Comparison of ENCODE assay signal across 11 mouse cellular contexts in genomic region chr16:20731688-20732087, GRCm38 (mm10). TPM values are rescaled to one million over a fixed set of nuclear protein-coding genes. Genes with fewer than 3 reads are reported as not detected.
A peak's percentile ranks its signal among the peaks of the same experiment; 100 is the strongest.
DNase-seq lines count a peak whose midpoint lies in the region; ATAC-seq and TF ChIP-seq lines count a peak whose summit lies in the region.
"Had no signal": no experiment of that assay in that cellular context is flagged by ENCODE, and none has a peak within 500 bp of the region (broad histone marks: within the 10 kb centered on the region; RNA-seq: fewer than 3 reads in every experiment).

No protein-coding gene starts in this region.

- no peak for ATAC-seq in limb, embryonic 12.5 days (ENCODE audit: insufficient number of reproducible peaks, insufficient read depth, low FRiP score, low TSS enrichment, low read depth)
- no peak for ATAC-seq in intestine, embryonic 16.5 days
- ATAC-seq in erythroblast, adult 5-6 weeks (replicated peaks; ENCODE audit: low FRiP score, poor library complexity, severe bottlenecking), result no peak

- peak in 1 of 2 experiments; percentile 33 for DNase-seq in cerebellum, adult 2 months
- no peak for DNase-seq in cerebellum, adult 9-11 months
- peak; percentile 74 for DNase-seq in layer of hippocampus, adult 9-11 months
- no peak for DNase-seq in layer of hippocampus, adult 11-12 months (ENCODE audit: low spot score)
- peak; percentile 84 for DNase-seq in brain, adult 2 months (ENCODE audit: low read depth, low spot score)
- DNase-seq: adrenal gland, postnatal 10 days; heart, postnatal 10 days had no signal

- no peaks in the 10 kb centered on the region for H3K9me3 ChIP-seq in limb, embryonic 12.5 days
- no peaks in the 10 kb centered on the region for H3K9me3 ChIP-seq in intestine, embryonic 16.5 days (ENCODE audit: control insufficient read depth, low read length)

- no peak for TF ChIP-seq CTCF in cerebellum, adult 2 months (IDR thresholded peaks at IDR 0.05; ENCODE audit: borderline replicate concordance, insufficient read depth, low read depth, low read length)

- H3K9ac ChIP-seq in limb, embryonic 12.5 days (replicated peaks), result no peak overlapping the region
- H3K9ac ChIP-seq in intestine, embryonic 16.5 days (ENCODE audit: low read depth, low read length), result no peak overlapping the region

- H3K27me3 ChIP-seq in cerebellum, adult 2 months (ENCODE audit: control insufficient read depth, insufficient read depth, low read length), result no peaks in the 10 kb centered on the region
- peaks cover 48% of the 10 kb centered on the region for H3K27me3 ChIP-seq in limb, embryonic 12.5 days
- H3K27me3 ChIP-seq in intestine, embryonic 16.5 days (replicated peaks; ENCODE audit: control insufficient read depth, insufficient read depth, low read length), result peaks cover 25% of the 10 kb centered on the region

- H3K27ac ChIP-seq in cerebellum, adult 2 months (ENCODE audit: insufficient read depth, low read length), result peak overlapping the region; percentile 22; the same call in 1 of the 2 replicates
- peak overlapping the region; percentile 75; the same call in 1 of the 2 replicates for H3K27ac ChIP-seq in limb, embryonic 12.5 days
- no peak overlapping the region for H3K27ac ChIP-seq in intestine, embryonic 16.5 days (ENCODE audit: low read length)
- H3K27ac ChIP-seq: macrophage had no signal

- WGBS in cerebellum, adult 2 months, result 56% methylated on average over 5 of the region's 5 CpGs
- WGBS in limb, embryonic 12.5 days, result 63% methylated on average over 5 of the region's 5 CpGs
- WGBS in intestine, embryonic 16.5 days, result 71% methylated on average over 5 of the region's 5 CpGs

- H3K36me3 ChIP-seq in limb, embryonic 12.5 days, result peaks cover 5% of the 10 kb centered on the region; the same call in 1 of the 2 replicates
- no peaks in the 10 kb centered on the region for H3K36me3 ChIP-seq in intestine, embryonic 16.5 days (ENCODE audit: control insufficient read depth, insufficient read depth, low read length)

- no peak overlapping the region for H3K4me3 ChIP-seq in cerebellum, adult 2 months (replicated peaks; ENCODE audit: insufficient read depth, low read depth, low read length)
- H3K4me3 ChIP-seq in limb, embryonic 12.5 days (replicated peaks), result no peak overlapping the region
- no peak overlapping the region for H3K4me3 ChIP-seq in intestine, embryonic 16.5 days (ENCODE audit: low read length)

- peaks cover 23% of the 10 kb centered on the region for H3K4me1 ChIP-seq in cerebellum, adult 2 months (ENCODE audit: control insufficient read depth, insufficient read depth, low read length)
- H3K4me1 ChIP-seq in limb, embryonic 12.5 days (replicated peaks), result peaks cover 32% of the 10 kb centered on the region
- H3K4me1 ChIP-seq in intestine, embryonic 16.5 days (ENCODE audit: control insufficient read depth, insufficient read depth, low read length), result peaks cover 20% of the 10 kb centered on the region

- no peak overlapping the region for H3K4me2 ChIP-seq in limb, embryonic 12.5 days
- no peak overlapping the region for H3K4me2 ChIP-seq in intestine, embryonic 16.5 days (ENCODE audit: low read depth, low read length)

- no peak for TF ChIP-seq POLR2A in cerebellum, adult 2 months (IDR thresholded peaks at IDR 0.05; ENCODE audit: borderline replicate concordance, insufficient read depth, low read length)

RNA-seq across cellular contexts. Expression of gene Chrd, which starts 1.2 kb away (rescaled TPM):
- 60.1 and 71.4 TPM in 2 replicates for polyA plus RNA-seq in cerebellum, adult 2 months (2012; rRNA removed)
- polyA plus RNA-seq in limb, embryonic 12.5 days (2016; fragmentation: Nextera tagmentation; extraction: Ambion mirVana), result 5.0 and 5.1 TPM in 2 replicates
- 3.0 and 3.1 TPM in 2 replicates for polyA plus RNA-seq in intestine, embryonic 16.5 days (2015; fragmentation: Nextera tagmentation; extraction: Ambion mirVana)
- total RNA-seq in erythroblast, adult 5-6 weeks (2015; ENCODE audit: low replicate concordance), result not detected in 2 replicates
- not detected in 2 replicates for total RNA-seq in erythroblast, adult 5-6 weeks (2017; ENCODE audit: low replicate concordance)
- polyA plus RNA-seq: macrophage had no signal

RNA-seq across cellular contexts. Expression of gene Thpo, which starts 2.6 kb away (rescaled TPM):
- polyA plus RNA-seq in cerebellum, adult 2 months (2012; rRNA removed), result 15.8 and 19.6 TPM in 2 replicates
- 0.48 and 0.56 TPM in 2 replicates for polyA plus RNA-seq in limb, embryonic 12.5 days (2016; fragmentation: Nextera tagmentation; extraction: Ambion mirVana)
- 2.6 and 2.9 TPM in 2 replicates for polyA plus RNA-seq in intestine, embryonic 16.5 days (2015; fragmentation: Nextera tagmentation; extraction: Ambion mirVana)
- not detected in 2 replicates for total RNA-seq in erythroblast, adult 5-6 weeks (2015; ENCODE audit: low replicate concordance)
- total RNA-seq in erythroblast, adult 5-6 weeks (2017; ENCODE audit: low replicate concordance), result not detected in 2 replicates
- total RNA-seq: heart, postnatal 10 days had no signal
- polyA plus RNA-seq: macrophage had no signal

RNA-seq across cellular contexts. Expression of gene Clcn2, which starts 14.1 kb away (rescaled TPM):
- 94.4 and 97.2 TPM in 2 replicates for polyA plus RNA-seq in cerebellum, adult 2 months (2012; rRNA removed)
- 31.1 and 31.9 TPM in 2 replicates for polyA plus RNA-seq in limb, embryonic 12.5 days (2016; fragmentation: Nextera tagmentation; extraction: Ambion mirVana)
- 12.0 and 13.1 TPM in 2 replicates for polyA plus RNA-seq in intestine, embryonic 16.5 days (2015; fragmentation: Nextera tagmentation; extraction: Ambion mirVana)
- total RNA-seq in erythroblast, adult 5-6 weeks (2015; ENCODE audit: low replicate concordance), result 1.7 and 5.0 TPM in 2 replicates
- total RNA-seq in erythroblast, adult 5-6 weeks (2017; ENCODE audit: low replicate concordance), result 3.3 and 8.9 TPM in 2 replicates

RNA-seq across cellular contexts. Expression of gene Polr2h, which starts 14.2 kb away (rescaled TPM):
- polyA plus RNA-seq in cerebellum, adult 2 months (2012; rRNA removed), result 38.6 and 41.2 TPM in 2 replicates
- polyA plus RNA-seq in limb, embryonic 12.5 days (2016; fragmentation: Nextera tagmentation; extraction: Ambion mirVana), result 114 and 118 TPM in 2 replicates
- 84.5 and 95.5 TPM in 2 replicates for polyA plus RNA-seq in intestine, embryonic 16.5 days (2015; fragmentation: Nextera tagmentation; extraction: Ambion mirVana)
- total RNA-seq in erythroblast, adult 5-6 weeks (2015; ENCODE audit: low replicate concordance), result 7.9 and 15.9 TPM in 2 replicates
- 4.0 and 4.3 TPM in 2 replicates for total RNA-seq in erythroblast, adult 5-6 weeks (2017; ENCODE audit: low replicate concordance)

RNA-seq across cellular contexts. Expression of gene Fam131a, which starts 38.6 kb away (rescaled TPM):
- polyA plus RNA-seq in cerebellum, adult 2 months (2012; rRNA removed), result 123 and 137 TPM in 2 replicates
- 5.3 and 7.4 TPM in 2 replicates for polyA plus RNA-seq in limb, embryonic 12.5 days (2016; fragmentation: Nextera tagmentation; extraction: Ambion mirVana)
- polyA plus RNA-seq in intestine, embryonic 16.5 days (2015; fragmentation: Nextera tagmentation; extraction: Ambion mirVana), result 6.2 and 6.8 TPM in 2 replicates
- not detected in 2 replicates for total RNA-seq in erythroblast, adult 5-6 weeks (2015; ENCODE audit: low replicate concordance)
- 0.26 and 0.70 TPM in 2 replicates for total RNA-seq in erythroblast, adult 5-6 weeks (2017; ENCODE audit: low replicate concordance)

Comparison
In these comparisons a context has a peak if more than half of its experiments do, and no peak if none do; other contexts are left out.
1. DNase-seq: peak in layer of hippocampus, adult 9-11 months (single experiment) and brain, adult 2 months (single experiment); none in cerebellum, adult 9-11 months (single experiment) and layer of hippocampus, adult 11-12 months (single experiment).
2. RNA of gene Chrd, which starts 1.2 kb away (polyA plus RNA-seq): 60.1 to 71.4 TPM in cerebellum, adult 2 months; 5.0 to 5.1 TPM in limb, embryonic 12.5 days and 3.0 to 3.1 TPM in intestine, embryonic 16.5 days; every median in the first group is over 10 times any median in the second.